Mouse (Mus musculus) stomach, embryonic 16.5 days (tissue): ENCODE measurements around the gene Kbtbd2. TPM values are rescaled to one million over a fixed set of nuclear protein-coding genes. Genes with fewer than 3 reads are reported as not detected.

ENCODE experiments used
- ATAC-seq: fragments of 200-750 bp; cut with Nextera tagmentation; 2 replicates; pipeline ENCODE4 v1.8.0; 2017; ENCODE audit warnings: moderate number of reproducible peaks, moderate TSS enrichment; ENCODE audit not compliant: insufficient read depth, low FRiP score
- H3K27ac ChIP-seq: fragments of 300-500 bp; sonication (generic); 2 replicates; pipeline ENCODE4 v1.5.1; 2014; ENCODE audit warnings: low read length
- H3K27me3 ChIP-seq: fragments of 300-500 bp; sonication (generic); 2 replicates; pipeline ENCODE4 v1.6.1; 2014; ENCODE audit warnings: low read length, control low read depth, mixed read lengths; ENCODE audit not compliant: control insufficient read depth, insufficient read depth
- H3K36me3 ChIP-seq: fragments of 300-500 bp; sonication (generic); 2 replicates; pipeline ENCODE4 v1.6.1; 2014; ENCODE audit warnings: low read length; ENCODE audit not compliant: control insufficient read depth, insufficient read depth
- H3K4me1 ChIP-seq: fragments of 300-500 bp; sonication (generic); 2 replicates; pipeline ENCODE4 v1.6.1; 2014; ENCODE audit warnings: low read length, control low read depth, mixed read lengths; ENCODE audit not compliant: control insufficient read depth, insufficient read depth
- H3K4me2 ChIP-seq: fragments of 300-500 bp; sonication (generic); 2 replicates; pipeline ENCODE4 v1.6.1; 2014; ENCODE audit warnings: low read depth, low read length, mixed read lengths
- H3K4me3 ChIP-seq: fragments of 300-500 bp; sonication (generic); replicated peaks from 2 replicates; pipeline ENCODE4 v1.5.1; 2014; ENCODE audit warnings: mild to moderate bottlenecking, low read length
- H3K9ac ChIP-seq: fragments of 300-500 bp; sonication (generic); 2 replicates; pipeline ENCODE4 v1.6.1; 2014; ENCODE audit warnings: low read length
- H3K9me3 ChIP-seq: fragments of 300-500 bp; sonication (generic); replicated peaks from 2 replicates; pipeline ENCODE4 v1.6.1; 2016; ENCODE audit warnings: low read length, control low read depth; ENCODE audit not compliant: control insufficient read depth
- WGBS: fragments of 180-500 bp; shearing (Covaris S2); extraction: QIAGEN DNeasy Blood & Tissue Kit; methylation state at CpG from one replicate; pipeline ENCODE4 v1.1.7; 2014; 5-methylcytosine and 5-hydroxymethylcytosine counted together
- polyA plus RNA-seq: library from polyadenylated mRNA; unstranded; fragments of >200 nt; fragmentation: Nextera tagmentation; extraction: Ambion mirVana; gene quantifications from 2 replicates; pipeline ENCODE4 v1.2.1, GENCODE M21; 2015

Gene Kbtbd2
- polyA plus RNA-seq, 1 experiment from 2014 or later: 22.6 TPM

GRCm38 (mm10) chr6:56831697-56832406, 34.2 kb upstream of the Kbtbd2 start, which contains the start of gene Fkbp9:
Fkbp9 (plus strand) TSS chr6:56832059.
- under 1% methylated on average over 58 of the region's 58 CpGs for WGBS
- Histone ChIP-seq H3K27ac (peak within 1 kb of the TSS; percentile 89), H3K4me1 (peaks cover 7% of the 10 kb centered on the region; the same call in 1 of the 2 replicates), H3K27me3 (no peaks in the 10 kb centered on the region), H3K4me2 (peak within 1 kb of the TSS; percentile 57), H3K4me3 (peak within 1 kb of the TSS; percentile 79), H3K36me3 (0 out of 2 replicates have a peak, but pooled peaks cover 2% of the 10 kb centered on the region), H3K9ac (peak within 1 kb of the TSS; percentile 89), H3K9me3 (no peaks in the 10 kb centered on the region)
- peak; percentile 98 for ATAC-seq

DNA sequence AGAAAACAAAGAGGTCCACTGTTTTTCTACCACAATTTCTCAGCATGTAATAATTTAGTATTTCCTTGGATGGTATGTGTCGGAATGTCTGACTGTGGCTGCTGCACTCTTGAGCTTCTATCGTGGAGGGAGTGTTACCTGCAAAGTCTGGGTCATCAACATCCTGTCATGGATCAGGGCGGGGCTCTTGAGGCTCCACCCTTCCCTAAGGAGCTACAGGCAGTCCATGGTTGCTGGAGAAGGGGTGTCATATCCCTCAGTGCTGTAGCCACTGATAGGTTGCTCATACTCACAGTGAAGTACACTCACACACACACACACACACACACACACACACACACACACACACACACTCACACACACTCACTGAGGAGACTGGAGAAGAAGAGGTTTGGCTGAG, 28.0 kb upstream of the Kbtbd2 start:
- Histone ChIP-seq H3K27ac (no peak overlapping the region), H3K36me3 (no peaks in the 10 kb centered on the region), H3K4me3 (no peak overlapping the region), H3K4me1 (no peaks in the 10 kb centered on the region), H3K9ac (no peak overlapping the region), H3K27me3 (no peaks in the 10 kb centered on the region), H3K4me2 (no peak overlapping the region), H3K9me3 (no peaks in the 10 kb centered on the region)
- no peak for ATAC-seq
- WGBS: 54% methylated on average over 3 of the region's 3 CpGs

- Histone ChIP-seq H3K9ac (no peak overlapping the region), H3K27me3 (no peaks in the 10 kb centered on the region), H3K4me3 (no peak overlapping the region), H3K27ac (no peak overlapping the region), H3K9me3 (no peaks in the 10 kb centered on the region), H3K4me2 (no peak overlapping the region), H3K4me1 (no peaks in the 10 kb centered on the region), H3K36me3 (no peaks in the 10 kb centered on the region)
- WGBS: 83% methylated on average over 2 of the region's 2 CpGs
- ATAC-seq: no peak
These were observed 21.5 kb upstream of the Kbtbd2 start for GRCm38 (mm10) chr6:56819124-56819487.

GRCm38 (mm10) chr6:56818436-56819123, 21.0 kb upstream of the Kbtbd2 start:
- no peaks in the 10 kb centered on the region for H3K36me3 ChIP-seq
- H3K4me3 ChIP-seq: no peak overlapping the region
- 65% methylated on average over 5 of the region's 5 CpGs for WGBS
- ATAC-seq: no peak
- no peaks in the 10 kb centered on the region for H3K27me3 ChIP-seq
- no peak overlapping the region for H3K9ac ChIP-seq
- no peak overlapping the region for H3K4me2 ChIP-seq
- no peaks in the 10 kb centered on the region for H3K9me3 ChIP-seq
- no peak overlapping the region for H3K27ac ChIP-seq
- no peaks in the 10 kb centered on the region for H3K4me1 ChIP-seq

DNA sequence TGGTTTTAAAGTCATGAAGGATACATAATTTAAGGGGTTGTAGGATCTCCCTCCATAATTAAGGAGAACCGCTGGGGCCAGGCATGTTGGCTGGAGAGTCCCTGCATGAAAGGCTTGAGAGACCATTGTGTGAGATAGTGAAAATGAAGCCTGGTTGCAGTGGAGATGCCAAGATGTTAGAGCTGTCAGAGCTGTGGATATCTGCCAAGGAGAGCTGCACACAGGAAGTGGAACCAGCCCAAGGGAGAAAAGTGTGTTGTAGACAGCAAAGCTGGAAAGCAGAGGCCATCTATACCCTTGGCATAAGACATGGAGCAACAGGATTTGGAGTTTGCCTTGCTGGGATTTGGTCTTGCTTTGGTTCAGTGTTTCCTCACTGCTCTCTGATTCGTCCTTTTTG, 15.7 kb upstream of the Kbtbd2 start:
- Histone ChIP-seq H3K9ac (no peak overlapping the region), H3K4me1 (0 out of 2 replicates have a peak, but pooled peaks cover 3% of the 10 kb centered on the region), H3K4me3 (no peak overlapping the region), H3K27ac (no peak overlapping the region), H3K4me2 (no peak overlapping the region), H3K9me3 (no peaks in the 10 kb centered on the region), H3K27me3 (no peaks in the 10 kb centered on the region), H3K36me3 (no peaks in the 10 kb centered on the region)
- no peak for ATAC-seq
- 71% methylated on average over 2 of the region's 2 CpGs for WGBS

DNA sequence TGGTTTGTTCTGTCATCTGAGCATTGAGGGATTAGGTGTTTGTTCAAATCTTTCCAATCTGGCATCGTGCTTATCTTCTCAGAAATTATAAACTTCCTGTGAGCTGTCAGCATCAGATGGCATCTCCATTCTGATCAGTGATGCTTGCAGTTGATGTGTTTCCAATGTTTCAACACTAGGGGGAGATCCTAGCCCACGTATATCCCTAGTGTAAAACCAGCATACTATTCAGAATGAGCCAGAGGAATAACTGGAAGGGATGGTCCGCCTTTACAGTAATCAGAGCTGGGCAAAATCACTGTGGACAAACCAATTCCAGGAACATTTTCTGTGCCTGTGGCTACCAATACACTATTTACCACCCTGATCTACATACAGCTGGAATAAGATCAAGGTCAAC, 11.0 kb upstream of the Kbtbd2 start:
- Histone ChIP-seq H3K9ac (no peak overlapping the region), H3K36me3 (no peaks in the 10 kb centered on the region), H3K4me2 (no peak overlapping the region), H3K4me3 (no peak overlapping the region), H3K27ac (no peak overlapping the region), H3K4me1 (0 out of 2 replicates have a peak, but pooled peaks cover 3% of the 10 kb centered on the region), H3K27me3 (no peaks in the 10 kb centered on the region), H3K9me3 (no peaks in the 10 kb centered on the region)
- 11% methylated on average over 3 of the region's 3 CpGs for WGBS
- ATAC-seq: peak; percentile 76

- Histone ChIP-seq H3K4me3 (no peak overlapping the region), H3K4me1 (no peaks in the 10 kb centered on the region), H3K9me3 (no peaks in the 10 kb centered on the region), H3K36me3 (no peaks in the 10 kb centered on the region), H3K9ac (no peak overlapping the region), H3K4me2 (no peak overlapping the region), H3K27me3 (no peaks in the 10 kb centered on the region), H3K27ac (no peak overlapping the region)
- 53% methylated on average over 2 of the region's 2 CpGs for WGBS
- ATAC-seq: no peak
These were observed 8.6 kb upstream of the Kbtbd2 start for GRCm38 (mm10) chr6:56806195-56806594.

- Histone ChIP-seq H3K9me3 (no peaks in the 10 kb centered on the region), H3K4me2 (no peak overlapping the region), H3K36me3 (no peaks in the 10 kb centered on the region), H3K4me1 (no peaks in the 10 kb centered on the region), H3K9ac (no peak overlapping the region), H3K27me3 (no peaks in the 10 kb centered on the region), H3K27ac (no peak overlapping the region), H3K4me3 (no peak overlapping the region)
- no peak for ATAC-seq
- WGBS: 91% methylated on average over 4 of the region's 4 CpGs
These were observed 7.4 kb upstream of the Kbtbd2 start for GRCm38 (mm10) chr6:56805026-56805425.

GRCm38 (mm10) chr6:56798152-56798465, 496 bp upstream of the Kbtbd2 start:
- H3K9ac ChIP-seq: peak overlapping the region; percentile 97
- peak overlapping the region; percentile 100 for H3K27ac ChIP-seq
- no peaks in the 10 kb centered on the region for H3K27me3 ChIP-seq
- no peaks in the 10 kb centered on the region for H3K36me3 ChIP-seq
- no peak for ATAC-seq
- H3K4me1 ChIP-seq: peaks cover 14% of the 10 kb centered on the region
- peak overlapping the region; percentile 84 for H3K4me3 ChIP-seq
- no peaks in the 10 kb centered on the region for H3K9me3 ChIP-seq
- H3K4me2 ChIP-seq: peak overlapping the region; percentile 67
- 13% methylated on average over 8 of the region's 8 CpGs for WGBS
